Mouse (Mus musculus) embryonic facial prominence, embryonic 10.5 days (tissue): ENCODE results near the gene Lmntd2. TPM values are rescaled to one million over a fixed set of nuclear protein-coding genes. Genes with fewer than 3 reads are reported as not detected.

Experiments
- DNase-seq: peaks from one replicate; pipeline ENCODE4 v3.0.0-alpha.2; 2017; ENCODE audit warnings: low spot score
- H3K27ac ChIP-seq: fragments of 300-500 bp; sonication (generic); replicated peaks from 2 replicates; pipeline ENCODE4 v1.5.1; 2016; ENCODE audit warnings: mild to moderate bottlenecking
- H3K27me3 ChIP-seq: fragments of 300-500 bp; sonication (generic); replicated peaks from 2 replicates; pipeline ENCODE4 v1.6.1; 2016; ENCODE audit warnings: low read depth, mild to moderate bottlenecking; ENCODE audit not compliant: poor library complexity, severe bottlenecking
- H3K36me3 ChIP-seq: fragments of 300-500 bp; sonication (generic); replicated peaks from 2 replicates; pipeline ENCODE4 v1.6.1; 2016; ENCODE audit warnings: mild to moderate bottlenecking, moderate library complexity
- H3K4me1 ChIP-seq: fragments of 300-500 bp; sonication (generic); 2 replicates; pipeline ENCODE4 v1.6.1; 2016
- H3K4me3 ChIP-seq: fragments of 300-500 bp; sonication (generic); 2 replicates; pipeline ENCODE4 v1.5.1; 2016; ENCODE audit warnings: mild to moderate bottlenecking, moderate library complexity
- H3K9me3 ChIP-seq: fragments of 300-500 bp; sonication (generic); 2 replicates; pipeline ENCODE4 v1.6.1; 2016; ENCODE audit warnings: mild to moderate bottlenecking
- WGBS: fragments of 180-500 bp; shearing (Covaris S2); methylation state at CpG from one replicate; pipeline ENCODE4 v1.1.7; 2016; 5-methylcytosine and 5-hydroxymethylcytosine counted together
- microRNA counts: library from miRNA; unstranded; fragments of <30 nt; microRNA quantifications from one replicate; lab custom pipeline; 2017
- microRNA-seq: library from miRNA; unstranded; fragments of <30 nt; microRNA quantifications from one replicate; pipeline ENCODE4, GENCODE M21; 2017
- polyA plus RNA-seq: library from polyadenylated mRNA; unstranded; fragments of >200 nt; fragmentation: Nextera tagmentation; extraction: Ambion mirVana; gene quantifications from 2 replicates; pipeline ENCODE4 v1.2.1, GENCODE M21; 2016

Lmntd2 gene
- polyA plus RNA-seq, 1 experiment from 2014 or later = 5.3 TPM

GRCm38 (mm10) chr7:141172116-141173006 is 41.5 kb downstream of the Lmntd2 start, which contains the start of gene Rnh1:
Gene Rnh1 (minus strand): TSS chr7:141172857.
- no peaks in the 10 kb centered on the region for H3K9me3 ChIP-seq
- H3K36me3 ChIP-seq = no peaks in the 10 kb centered on the region
- WGBS = 4% methylated on average over 55 of the region's 55 CpGs
- peak within 1 kb of the TSS; percentile 69 for H3K4me3 ChIP-seq
- H3K27ac ChIP-seq = peak within 1 kb of the TSS; percentile 96
- no peaks in the 10 kb centered on the region for H3K27me3 ChIP-seq
- peaks cover 33% of the 10 kb centered on the region for H3K4me1 ChIP-seq
- peak; percentile 96 for DNase-seq

DNA sequence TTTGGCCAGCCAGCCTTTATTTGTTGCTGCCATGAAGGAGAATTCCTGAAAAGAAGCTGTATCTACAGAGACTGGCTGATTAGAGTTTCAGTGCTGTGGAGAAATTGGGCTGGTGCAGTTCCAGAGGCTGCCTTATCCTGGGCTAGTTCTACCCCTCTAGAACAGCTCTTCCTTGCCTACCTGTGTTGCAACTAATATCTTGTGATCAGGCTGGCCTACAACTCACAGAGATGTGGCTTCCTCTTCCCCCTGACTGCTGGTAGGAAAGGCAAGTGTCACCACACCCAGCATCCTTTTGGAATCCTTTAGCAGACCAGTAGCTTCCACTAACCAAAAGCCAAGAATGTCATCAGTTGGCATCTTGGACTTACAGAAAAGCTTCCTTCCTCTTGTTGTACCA is 44.0 kb downstream of the Lmntd2 start:
- Histone ChIP-seq H3K27me3 (no peaks in the 10 kb centered on the region), H3K4me1 (peaks cover 37% of the 10 kb centered on the region), H3K9me3 (no peaks in the 10 kb centered on the region), H3K4me3 (no peak overlapping the region), H3K36me3 (peaks cover 17% of the 10 kb centered on the region), H3K27ac (no peak overlapping the region)
- no peak for DNase-seq

DNA sequence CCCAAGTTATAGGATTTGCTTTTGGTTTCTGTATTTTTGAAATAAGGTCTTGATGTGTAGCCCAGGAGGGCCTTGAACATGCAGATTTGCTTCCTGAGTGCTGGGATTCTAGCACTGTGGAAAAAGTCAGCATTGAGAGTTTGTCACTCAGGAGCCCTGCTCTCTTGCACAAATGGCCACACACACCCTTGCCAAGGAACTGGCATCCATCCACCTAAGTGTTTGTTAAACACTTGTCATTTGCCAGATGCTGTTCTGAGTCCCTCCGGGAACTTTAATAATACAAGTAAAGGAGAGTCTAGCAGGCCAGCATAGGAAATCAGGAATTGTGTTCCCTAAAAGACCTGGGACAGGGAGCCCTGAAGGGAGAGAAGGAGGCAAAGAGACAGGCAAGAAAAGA is 44.6 kb downstream of the Lmntd2 start:
- Histone ChIP-seq H3K4me3 (peak overlapping the region; percentile 58; the same call in 1 of the 2 replicates), H3K9me3 (no peaks in the 10 kb centered on the region), H3K27me3 (no peaks in the 10 kb centered on the region), H3K36me3 (peaks cover 22% of the 10 kb centered on the region), H3K27ac (peak overlapping the region; percentile 51; the same call in 1 of the 2 replicates), H3K4me1 (peaks cover 37% of the 10 kb centered on the region)
- DNase-seq = no peak
- 82% methylated on average over 1 of the region's 1 CpGs for WGBS

DNA sequence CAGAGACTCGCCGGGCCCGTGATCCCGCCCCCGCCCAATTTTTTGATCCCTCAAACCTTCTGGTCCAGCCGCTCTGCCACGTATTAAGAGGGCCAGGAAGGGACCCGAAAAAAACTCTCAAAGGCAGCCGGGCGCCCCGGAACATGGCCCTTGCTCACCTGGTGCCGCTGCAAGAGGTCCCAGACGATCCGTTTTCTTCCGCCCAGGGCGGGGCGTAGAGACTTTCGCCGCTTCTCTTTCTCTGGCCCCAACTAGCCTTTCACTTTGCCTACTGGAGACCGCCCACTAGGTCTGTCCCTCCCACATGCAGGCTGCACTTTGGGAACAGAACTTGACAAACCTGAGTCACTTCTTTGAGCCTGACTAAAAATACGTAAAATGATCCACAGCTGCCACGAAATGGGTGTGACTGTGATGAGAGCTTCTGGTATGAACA is 45.3 kb downstream of the Lmntd2 start:
- H3K27me3 ChIP-seq = no peaks in the 10 kb centered on the region
- WGBS = 3% methylated on average over 22 of the region's 22 CpGs
- H3K4me1 ChIP-seq = peaks cover 36% of the 10 kb centered on the region
- peak overlapping the region; percentile 58 for H3K4me3 ChIP-seq
- DNase-seq = peak; percentile 65
- H3K27ac ChIP-seq = peak overlapping the region; percentile 75
- H3K9me3 ChIP-seq = no peaks in the 10 kb centered on the region
- peaks cover 30% of the 10 kb centered on the region for H3K36me3 ChIP-seq

- peak; percentile 20 for DNase-seq
These were observed 45.9 kb downstream of the Lmntd2 start for GRCm38 (mm10) chr7:141167901-141168517.

DNA sequence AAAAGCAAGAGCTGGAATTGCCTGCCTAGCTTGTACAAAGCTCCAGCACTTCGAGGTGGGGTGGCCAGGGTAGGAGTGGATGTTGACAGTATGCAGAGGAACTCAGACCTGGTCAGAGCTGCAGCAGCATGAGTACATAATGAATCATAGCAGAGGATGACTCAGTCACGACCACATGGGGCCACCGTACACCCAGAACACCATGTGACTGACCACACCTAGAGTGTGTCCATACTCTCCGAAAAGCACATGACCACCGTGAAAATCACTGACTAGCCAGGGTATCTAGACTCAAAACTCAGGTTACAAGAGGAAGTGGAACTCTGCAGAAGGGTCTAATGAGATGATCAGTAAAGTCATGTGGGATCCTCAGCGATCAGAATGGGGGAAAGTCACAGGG is 49.0 kb downstream of the Lmntd2 start:
- Histone ChIP-seq H3K27me3 (no peaks in the 10 kb centered on the region), H3K4me1 (peaks cover 24% of the 10 kb centered on the region), H3K36me3 (peaks cover 67% of the 10 kb centered on the region), H3K9me3 (no peaks in the 10 kb centered on the region), H3K27ac (no peak overlapping the region), H3K4me3 (no peak overlapping the region)
- WGBS = 89% methylated on average over 6 of the region's 6 CpGs
- no peak for DNase-seq

More at GRCm38 (mm10) chr7:141167901-141168517, 45.9 kb downstream of the Lmntd2 start:
- 20% methylated on average over 7 of the region's 7 CpGs for WGBS
- Histone ChIP-seq H3K4me3 (peak overlapping the region; percentile 58), H3K27me3 (no peaks in the 10 kb centered on the region), H3K9me3 (no peaks in the 10 kb centered on the region), H3K4me1 (peaks cover 31% of the 10 kb centered on the region), H3K27ac (peak overlapping the region; percentile 75), H3K36me3 (peaks cover 35% of the 10 kb centered on the region)

DNA sequence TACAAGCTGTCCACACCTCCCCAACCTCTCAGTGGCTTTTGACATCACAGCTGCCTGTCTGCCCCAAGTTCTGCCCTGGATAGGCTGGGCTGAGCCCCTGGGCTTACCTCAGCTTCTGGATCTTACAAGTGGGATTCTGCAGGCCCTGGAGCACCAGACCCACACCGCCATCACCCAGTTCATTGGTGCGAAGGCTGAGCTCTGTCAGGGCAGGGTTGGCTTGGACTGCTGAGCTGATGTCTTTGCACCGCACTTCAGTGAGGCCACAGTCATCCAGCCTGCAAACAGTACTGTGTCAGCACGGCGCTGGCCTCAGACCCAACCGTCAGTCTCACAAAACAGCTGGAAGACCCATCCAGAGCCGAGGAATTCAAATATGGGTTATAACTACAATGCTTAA is 49.5 kb downstream of the Lmntd2 start:
- no peaks in the 10 kb centered on the region for H3K27me3 ChIP-seq
- H3K27ac ChIP-seq = no peak overlapping the region
- DNase-seq = no peak
- H3K4me1 ChIP-seq = peaks cover 24% of the 10 kb centered on the region
- no peaks in the 10 kb centered on the region for H3K9me3 ChIP-seq
- H3K4me3 ChIP-seq = no peak overlapping the region
- WGBS = 94% methylated on average over 7 of the region's 7 CpGs
- H3K36me3 ChIP-seq = peaks cover 71% of the 10 kb centered on the region

MicroRNA genes within 50 kb of the gene (microRNA counts, 519-probe panel; counts per million panel counts)
- microRNA mmu-miR-210 (lab: Ali Mortazavi, UCI) = 4,744 counts per million, percentile 85 among the panel's probes with 10 or more counts

Small RNAs within 50 kb of the gene (microRNA-seq; reads per million reads assigned to microRNA genes)
- 536 reads per million, percentile 69 among the genes with 10 or more reads in this experiment for gene Mir210

Other genes with a start within 250 kb of the Lmntd2 start
- gene Ifitm1, start 246.9 kb downstream of the Lmntd2 start, polyA plus RNA-seq = 8.7 and 13.4 TPM in 2 replicates
- gene Ifitm3, start 203.3 kb downstream of the Lmntd2 start, polyA plus RNA-seq = 42.6 and 44.7 TPM in 2 replicates
- gene Ifitm6, start 196.2 kb downstream of the Lmntd2 start, polyA plus RNA-seq = not detected in 2 replicates
- gene Gm17387, start 184.9 kb downstream of the Lmntd2 start, polyA plus RNA-seq = not detected in 2 replicates
- gene B4galnt4, start 153.0 kb downstream of the Lmntd2 start, polyA plus RNA-seq = 26.5 and 27.7 TPM in 2 replicates
- 9.4 and 9.6 TPM in 2 replicates for gene Pkp3, start 135.9 kb downstream of the Lmntd2 start, polyA plus RNA-seq
- 2.2 and 2.3 TPM in 2 replicates for gene Sigirr, start 113.5 kb downstream of the Lmntd2 start, polyA plus RNA-seq
- 1.8 and 2.5 TPM in 2 replicates for gene Ano9, start 96.3 kb downstream of the Lmntd2 start, polyA plus RNA-seq
- 77.8 and 83.8 TPM in 2 replicates for gene Ptdss2, start 91.7 kb downstream of the Lmntd2 start, polyA plus RNA-seq
- 77.9 and 79.7 TPM in 2 replicates for gene Rnh1, start 41.2 kb downstream of the Lmntd2 start, polyA plus RNA-seq
- 94.3 and 94.9 TPM in 2 replicates for gene Hras, start 20.1 kb downstream of the Lmntd2 start, polyA plus RNA-seq
- 15.1 and 18.1 TPM in 2 replicates for gene Lrrc56, start 19.9 kb downstream of the Lmntd2 start, polyA plus RNA-seq
- gene Rassf7, start 1.8 kb upstream of the Lmntd2 start, polyA plus RNA-seq = 54.5 and 56.0 TPM in 2 replicates
- gene Phrf1, start 14.7 kb upstream of the Lmntd2 start, polyA plus RNA-seq = 114 and 124 TPM in 2 replicates
- 0.34 TPM in 2 replicates for gene Irf7, start 52.4 kb upstream of the Lmntd2 start, polyA plus RNA-seq
- gene Cdhr5, start 62.7 kb upstream of the Lmntd2 start, polyA plus RNA-seq = 0.10 and 0.17 TPM in 2 replicates
- gene Sct, start 65.1 kb upstream of the Lmntd2 start, polyA plus RNA-seq = 8.8 and 9.6 TPM in 2 replicates
- gene Drd4, start 77.9 kb upstream of the Lmntd2 start, polyA plus RNA-seq = 0.60 and 0.86 TPM in 2 replicates
- 57.9 and 65.0 TPM in 2 replicates for gene Deaf1, start 113.6 kb upstream of the Lmntd2 start, polyA plus RNA-seq
- 44.9 and 49.0 TPM in 2 replicates for gene Tmem80, start 113.7 kb upstream of the Lmntd2 start, polyA plus RNA-seq
- 12.1 and 13.0 TPM in 2 replicates for gene Eps8l2, start 124.8 kb upstream of the Lmntd2 start, polyA plus RNA-seq
- gene Taldo1, start 178.1 kb upstream of the Lmntd2 start, polyA plus RNA-seq = 297 and 299 TPM in 2 replicates
- gene Gatd1, start 200.1 kb upstream of the Lmntd2 start, polyA plus RNA-seq = 48.5 and 50.8 TPM in 2 replicates
- gene Cend1, start 215.4 kb upstream of the Lmntd2 start, polyA plus RNA-seq = 7.7 and 8.4 TPM in 2 replicates
- 49.3 and 52.2 TPM in 2 replicates for gene Slc25a22, start 223.8 kb upstream of the Lmntd2 start, polyA plus RNA-seq
- 24.9 and 26.0 TPM in 2 replicates for gene Pidd1, start 229.9 kb upstream of the Lmntd2 start, polyA plus RNA-seq
- gene Rplp2, start 233.3 kb upstream of the Lmntd2 start, polyA plus RNA-seq = 1,198 and 1,200 TPM in 2 replicates
- 13.2 and 14.3 TPM in 2 replicates for gene Pnpla2, start 241.1 kb upstream of the Lmntd2 start, polyA plus RNA-seq
- 6.6 and 8.3 TPM in 2 replicates for gene Cracr2b, start 247.0 kb upstream of the Lmntd2 start, polyA plus RNA-seq